Mouse (Mus musculus): Measurements from ENCODE around the gene Arntl.

Gene Arntl

GRCm38 (mm10) chr7:113289211-113289610 is 81.9 kb downstream of the Arntl start:
- no peak for DNase-seq (ENCODE audit: low spot score in 2 of 2)

GRCm38 (mm10) chr7:113291741-113292140 is 84.5 kb downstream of the Arntl start:
- DNase-seq (ENCODE audit: low spot score in 2 of 2): no peak

DNA sequence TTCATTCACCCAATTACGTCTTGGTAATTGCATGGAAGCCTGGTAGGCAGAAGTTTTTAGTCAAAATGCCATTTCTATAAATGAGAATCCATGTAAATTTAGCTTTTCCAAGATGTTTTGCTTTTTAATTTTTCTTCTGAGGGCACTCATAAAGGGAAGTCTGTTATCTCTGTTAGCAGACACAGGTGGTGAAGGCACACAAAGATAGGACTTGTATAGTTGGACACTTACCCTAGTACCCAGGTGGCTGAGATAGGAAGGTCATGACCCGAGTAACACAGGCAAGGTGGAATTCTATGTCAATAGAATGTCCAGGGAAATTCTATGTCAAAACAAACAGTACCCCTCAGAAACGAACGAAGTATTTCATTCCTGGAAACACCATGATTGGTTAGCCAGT is 84.9 kb downstream of the Arntl start:
- no peak for DNase-seq (ENCODE audit: low spot score in 2 of 2)

DNA sequence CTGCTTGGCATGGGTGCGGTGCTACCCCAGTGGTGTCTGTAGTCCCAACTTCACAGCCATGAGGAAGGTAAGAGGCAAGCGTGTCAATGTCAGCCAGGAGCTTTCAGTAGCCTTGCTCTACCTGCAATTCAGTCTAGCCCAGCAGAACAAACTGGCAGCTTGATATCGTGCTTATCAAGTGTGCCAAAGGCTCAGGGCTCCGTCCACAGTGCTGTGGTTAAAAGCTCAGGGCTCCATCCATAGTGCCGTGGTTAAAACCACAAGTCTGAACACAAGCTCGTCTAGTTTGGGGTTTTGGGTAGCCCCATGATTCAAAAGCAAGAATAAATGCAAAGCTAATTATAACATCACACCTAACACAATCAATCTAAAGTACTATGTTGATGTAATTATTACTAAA is 87.3 kb downstream of the Arntl start:
- DNase-seq (ENCODE audit: low spot score in 2 of 2): no peak

DNA sequence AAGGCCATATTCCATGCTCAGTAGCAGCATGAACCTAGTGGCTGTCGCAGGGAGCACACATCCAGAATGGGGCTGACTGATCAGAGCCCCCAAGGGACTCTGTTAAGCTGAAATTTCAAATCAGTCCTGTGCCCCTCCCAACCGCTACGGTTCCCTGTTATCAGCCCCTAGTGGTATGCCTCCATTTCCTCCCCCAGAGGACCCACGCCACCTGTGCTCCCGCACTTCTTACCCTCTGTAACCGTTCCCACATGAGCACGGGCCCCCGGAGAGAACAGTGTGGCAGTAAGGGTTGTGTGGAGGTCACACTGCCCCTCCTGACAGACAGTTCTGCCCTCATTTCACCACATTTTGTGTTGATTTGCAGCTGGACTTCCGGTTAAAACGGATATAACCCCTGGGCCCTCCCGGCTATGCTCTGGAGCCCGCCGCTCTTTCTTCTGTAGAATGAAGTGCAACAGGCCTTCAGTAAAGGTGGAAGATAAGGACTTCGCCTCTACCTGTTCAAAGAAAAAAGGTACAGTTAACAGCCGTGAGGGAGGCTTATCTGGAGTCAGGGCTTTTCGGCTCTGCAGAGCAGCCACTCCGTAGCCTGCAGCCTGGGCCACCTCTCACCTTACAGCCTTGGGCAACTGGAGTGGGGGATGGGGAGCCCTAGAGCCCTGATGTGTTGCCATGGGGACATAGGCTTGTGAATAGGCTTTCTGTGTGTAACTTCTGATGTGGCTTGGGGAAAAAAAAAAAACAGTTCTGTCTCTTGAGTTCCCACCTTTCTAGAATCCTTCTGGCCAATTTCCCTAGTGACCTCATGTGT is 88.0 kb downstream of the Arntl start:
- no peak for DNase-seq (ENCODE audit: low spot score in 2 of 2)

DNA sequence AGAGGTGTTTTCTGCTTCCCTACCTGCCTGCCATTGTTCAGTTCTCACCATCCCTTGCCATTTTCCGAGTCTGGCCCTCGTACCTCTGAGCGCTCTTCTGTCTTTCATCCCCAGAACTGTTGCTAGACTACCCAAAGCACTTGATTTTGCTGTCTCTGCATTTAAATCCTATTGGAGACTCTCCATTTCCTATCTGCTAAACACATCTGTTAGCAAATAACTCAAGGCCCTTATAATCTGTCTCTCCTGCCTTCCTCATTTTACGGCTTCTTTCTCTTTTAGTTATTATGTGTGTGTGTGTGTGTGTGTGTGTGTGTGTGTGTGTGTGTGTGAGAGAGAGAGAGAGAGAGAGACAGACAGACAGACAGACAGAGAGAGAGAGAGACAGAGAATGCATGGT is 90.5 kb downstream of the Arntl start:
- DNase-seq (ENCODE audit: low spot score in 2 of 2): no peak

DNA sequence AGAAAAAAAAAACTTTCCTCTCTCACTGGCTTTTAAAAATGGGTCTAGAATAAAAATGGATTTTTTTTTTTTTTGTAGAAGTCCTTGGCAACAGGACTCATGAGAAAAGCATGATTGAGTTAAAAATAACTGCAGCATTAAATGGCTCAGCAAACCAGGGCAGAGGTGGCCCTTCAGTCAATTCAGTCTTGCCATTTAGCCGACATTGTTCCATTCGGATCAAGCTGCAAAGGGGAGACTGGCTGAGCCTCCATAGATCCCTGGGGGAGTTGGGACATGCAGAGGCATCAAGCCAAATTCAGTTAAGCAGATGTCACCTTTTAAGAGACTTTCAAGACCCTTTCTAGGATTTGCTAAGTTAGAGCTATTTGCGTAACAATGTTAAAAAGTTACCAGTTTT is 102.9 kb downstream of the Arntl start:
- DNase-seq (ENCODE audit: low spot score in 2 of 2): no peak

DNA sequence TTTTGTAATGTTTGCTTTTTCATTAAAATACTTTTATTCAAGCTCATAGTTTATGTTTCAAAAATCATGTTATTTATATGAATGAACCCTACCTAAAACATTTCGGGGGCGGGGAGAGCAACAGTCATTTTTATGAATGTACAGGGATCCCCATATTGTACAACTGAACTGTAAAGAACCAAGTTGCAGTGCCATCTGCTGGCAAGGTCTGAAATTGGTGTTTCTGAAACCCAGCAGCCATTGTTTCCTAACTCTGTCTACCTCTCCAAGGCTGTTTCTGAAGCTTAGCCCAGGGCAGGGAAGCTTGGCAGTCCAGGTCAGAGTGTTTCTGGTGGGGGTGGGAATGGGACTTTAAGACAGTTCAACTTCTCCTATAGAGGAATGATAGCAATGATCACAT is 104.5 kb downstream of the Arntl start:
- peak in 1 of 2 experiments; percentile 52 for DNase-seq (ENCODE audit: low spot score in 2 of 2)

GRCm38 (mm10) chr7:113320128-113320527 is 112.9 kb downstream of the Arntl start:
- no peak for DNase-seq (ENCODE audit: low spot score in 2 of 2)

DNA sequence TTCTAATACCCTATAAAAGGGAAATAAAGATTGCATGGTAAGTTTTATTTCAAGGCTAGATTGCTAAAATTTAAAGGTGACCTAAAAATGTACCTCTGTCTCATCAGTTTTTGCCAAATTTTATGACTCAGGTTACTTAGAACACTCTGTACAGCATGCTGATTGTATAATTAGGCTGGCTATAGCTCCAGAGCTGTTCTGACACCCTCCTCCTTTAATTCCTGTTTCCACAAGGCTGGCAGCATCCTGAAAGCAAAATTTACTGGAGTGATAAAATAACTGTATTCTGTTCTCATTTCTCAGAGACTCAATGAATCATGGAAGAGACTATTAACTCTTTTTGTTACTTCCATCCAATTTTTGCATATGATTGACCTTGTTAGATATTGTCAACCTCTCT is 126.8 kb downstream of the Arntl start:
- no peak for DNase-seq (ENCODE audit: low spot score in 2 of 2)

GRCm38 (mm10) chr7:113335250-113335649 is 128.0 kb downstream of the Arntl start:
- DNase-seq (ENCODE audit: low spot score in 2 of 2): no peak

DNA sequence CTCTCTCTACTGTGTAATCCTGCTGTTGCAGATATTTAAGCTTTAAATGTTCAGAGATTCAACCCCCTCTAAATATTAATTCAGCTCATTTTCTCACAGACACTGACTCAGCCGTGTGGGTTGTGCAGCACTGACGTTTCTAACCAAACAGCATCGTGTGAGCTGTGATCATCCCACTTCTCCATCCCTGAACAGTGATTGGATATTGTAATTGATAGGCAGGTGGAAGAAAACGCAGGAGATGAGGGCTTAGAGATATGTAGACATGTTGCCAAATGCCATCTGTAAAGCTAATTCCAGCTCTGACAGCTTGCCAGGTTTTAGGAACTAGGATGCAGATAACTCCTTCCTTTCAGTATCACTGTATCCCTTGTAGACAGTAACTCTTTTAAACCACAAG is 140.0 kb downstream of the Arntl start:
- no peak for DNase-seq (ENCODE audit: low spot score in 2 of 2)

DNA sequence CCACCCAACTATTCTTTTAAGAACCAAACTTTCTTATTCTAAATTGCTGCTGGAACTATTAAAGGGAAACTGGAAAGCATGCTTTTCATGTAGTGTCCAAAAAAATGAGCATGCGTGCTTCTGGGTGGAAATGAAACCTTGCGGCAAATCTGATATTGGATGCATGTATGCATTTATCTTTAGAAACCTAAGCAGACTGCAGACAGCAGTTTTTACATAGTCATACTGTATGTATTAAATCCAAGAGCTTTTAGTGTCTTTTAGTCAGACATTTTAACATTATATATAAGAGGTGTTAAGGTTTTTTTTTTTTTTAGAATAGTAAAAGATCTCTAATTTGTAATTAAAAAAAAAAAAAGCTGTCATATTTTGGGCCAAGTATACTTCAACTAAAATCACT is 140.4 kb downstream of the Arntl start:
- DNase-seq (ENCODE audit: low spot score in 2 of 2): no peak

DNA sequence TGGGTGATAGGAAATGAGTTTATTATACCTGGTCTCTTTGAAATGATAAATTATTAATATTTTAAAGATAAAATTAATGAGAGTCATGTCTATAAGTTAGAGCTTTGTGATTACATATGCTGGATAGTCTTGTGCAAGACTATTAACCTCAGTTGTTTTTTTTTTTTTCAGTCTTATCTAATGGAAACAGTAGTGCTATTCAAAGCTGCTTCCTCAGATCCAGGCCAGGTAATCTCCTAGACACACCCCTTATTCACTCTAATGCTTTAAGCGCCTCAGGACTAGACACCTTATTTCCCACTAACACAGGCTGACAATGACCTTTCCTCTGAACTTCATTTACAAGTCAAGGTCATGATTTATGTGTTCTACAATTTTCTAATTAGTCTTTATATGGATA is 141.8 kb downstream of the Arntl start:
- DNase-seq (ENCODE audit: low spot score in 2 of 2): no peak
